Mouse (Mus musculus): ENCODE measurements around the gene Skp1a. TPM values are rescaled to one million over a fixed set of nuclear protein-coding genes. Genes with fewer than 3 reads are reported as not detected.

Gene Skp1a
- total and polyA plus RNA-seq, 2 experiments from 2014 or later, result 466 to 1,185 TPM

GRCm38 (mm10) chr11:52230694-52231093 is 1.1 kb upstream of the Skp1a start:
- peak overlapping the region; percentile 94; the same call in 1 of the 2 replicates for H3K9ac ChIP-seq (replicated peaks; ENCODE audit: low read length, poor library complexity, severe bottlenecking)

GRCm38 (mm10) chr11:52233043-52233653 is 1.4 kb downstream of the Skp1a start:
- H3K27me3 ChIP-seq (ENCODE audit: insufficient read depth, low read length), result no peaks in the 10 kb centered on the region
- H3K4me1 ChIP-seq (ENCODE audit: insufficient read depth, low read length), result peaks cover 11% of the 10 kb centered on the region; the same call in 1 of the 2 replicates
- no peak for TF ChIP-seq CTCF (IDR thresholded peaks at IDR 0.05)
- no peak overlapping the region for H3K27ac ChIP-seq (ENCODE audit: low read depth, low read length)
- H3K4me3 ChIP-seq (ENCODE audit: low read depth, low read length), result peak overlapping the region; percentile 89
- ATAC-seq (ENCODE audit: low FRiP score), result no peak
- no peaks in the 10 kb centered on the region for H3K9me3 ChIP-seq (ENCODE audit: low read length)
- 39% methylated on average over 3 of the region's 3 CpGs for WGBS
- peak overlapping the region; percentile 94; the same call in 1 of the 2 replicates for H3K9ac ChIP-seq (replicated peaks; ENCODE audit: low read length, poor library complexity, severe bottlenecking)
- H3K4me2 ChIP-seq (ENCODE audit: low read depth, low read length, poor library complexity, severe bottlenecking), result peak overlapping the region; percentile 63
- peaks cover 3% of the 10 kb centered on the region; the same call in 1 of the 2 replicates for H3K36me3 ChIP-seq (ENCODE audit: insufficient read depth, low read length)
- DNase-seq (ENCODE audit: low spot score), result no peak

More at GRCm38 (mm10) chr11:52230694-52231093, 1.1 kb upstream of the Skp1a start:
- peak overlapping the region; percentile 63 for H3K4me2 ChIP-seq (ENCODE audit: low read depth, low read length, poor library complexity, severe bottlenecking)
- no peaks in the 10 kb centered on the region for H3K27me3 ChIP-seq (ENCODE audit: insufficient read depth, low read length)
- peak overlapping the region; percentile 99 for H3K27ac ChIP-seq (ENCODE audit: low read depth, low read length)
- 65% methylated on average over 5 of the region's 5 CpGs for WGBS
- DNase-seq (ENCODE audit: low spot score) (no peak), ATAC-seq (ENCODE audit: low FRiP score) (no peak)
- peak overlapping the region; percentile 89 for H3K4me3 ChIP-seq (ENCODE audit: low read depth, low read length)
- H3K4me1 ChIP-seq (ENCODE audit: insufficient read depth, low read length), result peaks cover 11% of the 10 kb centered on the region; the same call in 1 of the 2 replicates
- H3K36me3 ChIP-seq (ENCODE audit: insufficient read depth, low read length), result no peaks in the 10 kb centered on the region
- H3K9me3 ChIP-seq (ENCODE audit: low read length), result no peaks in the 10 kb centered on the region
- TF ChIP-seq CTCF (IDR thresholded peaks at IDR 0.05), result no peak

- H3K9me3 ChIP-seq (ENCODE audit: low read length), result no peaks in the 10 kb centered on the region
- H3K27ac ChIP-seq (ENCODE audit: low read depth, low read length), result no peak overlapping the region
- DNase-seq (ENCODE audit: low spot score) (no peak), ATAC-seq (ENCODE audit: low FRiP score) (no peak)
- H3K4me1 ChIP-seq (ENCODE audit: insufficient read depth, low read length), result peaks cover 11% of the 10 kb centered on the region; the same call in 1 of the 2 replicates
- no peaks in the 10 kb centered on the region for H3K27me3 ChIP-seq (ENCODE audit: insufficient read depth, low read length)
- H3K4me3 ChIP-seq (ENCODE audit: low read depth, low read length), result no peak overlapping the region
- TF ChIP-seq CTCF (IDR thresholded peaks at IDR 0.05), result no peak
- 97% methylated on average over 1 of the region's 1 CpGs for WGBS
- no peak overlapping the region for H3K4me2 ChIP-seq (ENCODE audit: low read depth, low read length, poor library complexity, severe bottlenecking)
- no peak overlapping the region for H3K9ac ChIP-seq (replicated peaks; ENCODE audit: low read length, poor library complexity, severe bottlenecking)
- peaks cover 3% of the 10 kb centered on the region; the same call in 1 of the 2 replicates for H3K36me3 ChIP-seq (ENCODE audit: insufficient read depth, low read length)
These were observed 2.1 kb downstream of the Skp1a start for GRCm38 (mm10) chr11:52233906-52234305.

GRCm38 (mm10) chr11:52234509-52234908 is 2.7 kb downstream of the Skp1a start:
- no peak for TF ChIP-seq CTCF (IDR thresholded peaks at IDR 0.05)
- Histone ChIP-seq H3K27ac (ENCODE audit: low read depth, low read length) (no peak overlapping the region), H3K27me3 (ENCODE audit: insufficient read depth, low read length) (no peaks in the 10 kb centered on the region), H3K9ac (replicated peaks; ENCODE audit: low read length, poor library complexity, severe bottlenecking) (no peak overlapping the region), H3K4me3 (ENCODE audit: low read depth, low read length) (no peak overlapping the region), H3K4me1 (ENCODE audit: insufficient read depth, low read length) (peaks cover 11% of the 10 kb centered on the region; the same call in 1 of the 2 replicates), H3K9me3 (ENCODE audit: low read length) (no peaks in the 10 kb centered on the region), H3K4me2 (ENCODE audit: low read depth, low read length, poor library complexity, severe bottlenecking) (no peak overlapping the region), H3K36me3 (ENCODE audit: insufficient read depth, low read length) (peaks cover 3% of the 10 kb centered on the region; the same call in 1 of the 2 replicates)
- ATAC-seq (ENCODE audit: low FRiP score) (no peak), DNase-seq (ENCODE audit: low spot score) (no peak)

- Histone ChIP-seq H3K4me1 (ENCODE audit: insufficient read depth, low read length) (no peaks in the 10 kb centered on the region), H3K27ac (ENCODE audit: low read depth, low read length) (no peak overlapping the region), H3K36me3 (ENCODE audit: insufficient read depth, low read length) (peaks cover 13% of the 10 kb centered on the region; the same call in 1 of the 2 replicates), H3K9me3 (ENCODE audit: low read length) (no peaks in the 10 kb centered on the region), H3K9ac (replicated peaks; ENCODE audit: low read length, poor library complexity, severe bottlenecking) (no peak overlapping the region), H3K27me3 (ENCODE audit: insufficient read depth, low read length) (no peaks in the 10 kb centered on the region), H3K4me2 (ENCODE audit: low read depth, low read length, poor library complexity, severe bottlenecking) (no peak overlapping the region), H3K4me3 (ENCODE audit: low read depth, low read length) (no peak overlapping the region)
- WGBS, result 90% methylated on average over 4 of the region's 4 CpGs
- ATAC-seq (ENCODE audit: low FRiP score) (no peak), DNase-seq (ENCODE audit: low spot score) (no peak)
- TF ChIP-seq CTCF (IDR thresholded peaks at IDR 0.05), result no peak
These were observed 9.2 kb downstream of the Skp1a start for GRCm38 (mm10) chr11:52240898-52241542.

- no peak overlapping the region for H3K4me3 ChIP-seq (ENCODE audit: low read depth, low read length)
- 93% methylated on average over 2 of the region's 2 CpGs for WGBS
- no peak for DNase-seq (ENCODE audit: low spot score)
These were observed 17.7 kb downstream of the Skp1a start for GRCm38 (mm10) chr11:52249452-52249851.

More at GRCm38 (mm10) chr11:52249452-52249851, 17.7 kb downstream of the Skp1a start:
- Histone ChIP-seq H3K9me3 (ENCODE audit: low read length) (no peaks in the 10 kb centered on the region), H3K9ac (replicated peaks; ENCODE audit: low read length, poor library complexity, severe bottlenecking) (no peak overlapping the region), H3K27me3 (ENCODE audit: insufficient read depth, low read length) (no peaks in the 10 kb centered on the region), H3K4me2 (ENCODE audit: low read depth, low read length, poor library complexity, severe bottlenecking) (no peak overlapping the region), H3K4me1 (ENCODE audit: insufficient read depth, low read length) (no peaks in the 10 kb centered on the region), H3K36me3 (ENCODE audit: insufficient read depth, low read length) (peaks cover 10% of the 10 kb centered on the region; the same call in 1 of the 2 replicates), H3K27ac (ENCODE audit: low read depth, low read length) (no peak overlapping the region)
- no peak for ATAC-seq (ENCODE audit: low FRiP score)
- peak; percentile 27; the same call in 1 of the 2 replicates for TF ChIP-seq CTCF (IDR thresholded peaks at IDR 0.05)
